Mouse (Mus musculus) CH12.LX (cell line): ENCODE measurements around the gene Gm32742. TPM values are rescaled to one million over a fixed set of nuclear protein-coding genes. Genes with fewer than 3 reads are reported as not detected.

Experiments used
- DNase-seq: peaks from one replicate; pipeline ENCODE4 v3.0.0-alpha.2; 2013; ENCODE audit errors: extremely low read depth
- H3K27ac ChIP-seq: 2 replicates; pipeline ENCODE4 v1.5.1; 2012; ENCODE audit warnings: low read depth, mild to moderate bottlenecking, control low read depth, moderate library complexity; ENCODE audit not compliant: insufficient read depth
- H3K27me3 ChIP-seq: replicated peaks from 2 replicates; pipeline ENCODE3; 2012; ENCODE audit warnings: inconsistent platforms
- H3K36me3 ChIP-seq, 2 experiments: replicated peaks in 1 of 2; 2 replicates each; pipeline versions ENCODE3 to v1.6.1; 2012; ENCODE audit warnings: inconsistent platforms in 1 of 2, low read length in 1 of 2, mild to moderate bottlenecking in 1 of 2, mixed read lengths in 1 of 2, moderate library complexity in 1 of 2; ENCODE audit not compliant: control insufficient read depth in 1 of 2, insufficient read depth in 1 of 2
- H3K4me1 ChIP-seq, 2 experiments: 2 replicates each; pipeline ENCODE4 v1.6.1; 2012; ENCODE audit warnings: inconsistent platforms in 1 of 2, moderate library complexity in 1 of 2; ENCODE audit not compliant: insufficient read depth in 2 of 2, control insufficient read depth in 1 of 2
- H3K4me2 ChIP-seq: 2 replicates; pipeline ENCODE4 v1.6.1; 2012; ENCODE audit warnings: low read depth, mild to moderate bottlenecking, control low read depth; ENCODE audit not compliant: poor library complexity, insufficient read depth, severe bottlenecking
- H3K4me3 ChIP-seq, 3 experiments: fragments of 150-350 bp in 1 of 3; sonication (generic) in 1 of 3; replicated peaks in 1 of 3; 2 replicates each; pipeline versions ENCODE3 to v1.5.1; 2011 to 2012; ENCODE audit warnings: low read depth in 2 of 3, low read length in 2 of 3, mild to moderate bottlenecking in 2 of 3, moderate library complexity in 2 of 3, control low read depth in 1 of 3, improper control_type of control experiment in 1 of 3, inconsistent platforms in 1 of 3, mixed read lengths in 1 of 3; ENCODE audit not compliant: poor library complexity in 1 of 3
- H3K79me2 ChIP-seq: replicated peaks from 2 replicates; pipeline ENCODE4 v1.6.1; 2012; ENCODE audit warnings: mild to moderate bottlenecking, moderate library complexity; ENCODE audit not compliant: control insufficient read depth, poor library complexity, insufficient read depth, severe bottlenecking; ENCODE audit errors: extremely low read depth
- H3K9ac ChIP-seq: 2 replicates; pipeline ENCODE4 v1.6.1; 2012; ENCODE audit warnings: low read depth, mild to moderate bottlenecking, control low read depth, moderate library complexity; ENCODE audit not compliant: insufficient read depth
- H3K9me3 ChIP-seq: replicated peaks from 2 replicates; pipeline ENCODE3; 2012; ENCODE audit warnings: low read length, inconsistent platforms, mixed read lengths
- BHLHE40 ChIP-seq: IDR thresholded peaks from 2 replicates; pipeline ENCODE4 v1.6.1; 2011; ENCODE audit warnings: mild to moderate bottlenecking, low read depth, low read length, improper control_type of control experiment
- CHD2 ChIP-seq: IDR thresholded peaks from 2 replicates; pipeline ENCODE4 v1.6.1; 2011; ENCODE audit warnings: low read length, improper control_type of control experiment
- CTCF ChIP-seq, 2 experiments: IDR thresholded peaks in 1 of 2; conservative IDR thresholded peaks in 1 of 2; 2 replicates each; pipeline ENCODE4 v1.5.1; 2011 to 2012; ENCODE audit warnings: low read depth in 2 of 2, low read length in 2 of 2, improper control_type of control experiment in 1 of 2, inconsistent platforms in 1 of 2, mild to moderate bottlenecking in 1 of 2, moderate library complexity in 1 of 2
- E2F4 ChIP-seq: IDR thresholded peaks from 2 replicates; pipeline ENCODE4 v1.6.1; 2011; ENCODE audit warnings: low read depth, low read length, improper control_type of control experiment; ENCODE audit not compliant: insufficient replicate concordance
- ELF1 ChIP-seq: IDR thresholded peaks from 2 replicates; pipeline ENCODE4 v1.6.1; 2014; ENCODE audit warnings: low read depth, mild to moderate bottlenecking, inconsistent platforms, low read length, improper control_type of control experiment
- ETS1 ChIP-seq: conservative IDR thresholded peaks from 2 replicates; pipeline ENCODE4 v1.6.1; 2012; ENCODE audit warnings: low read depth, mild to moderate bottlenecking, inconsistent platforms, low read length, improper control_type of control experiment, moderate library complexity
- IRF4 ChIP-seq: IDR thresholded peaks from 2 replicates; pipeline ENCODE4 v1.6.1; 2014; ENCODE audit warnings: low read depth, mild to moderate bottlenecking, inconsistent platforms, low read length, improper control_type of control experiment
- JUN ChIP-seq: IDR thresholded peaks from 2 replicates; pipeline ENCODE4 v1.6.1; 2011; ENCODE audit warnings: low read depth, mild to moderate bottlenecking, low read length, improper control_type of control experiment, moderate library complexity; ENCODE audit not compliant: insufficient read depth
- JUND ChIP-seq: conservative IDR thresholded peaks from 2 replicates; pipeline ENCODE4 v1.6.1; 2011; ENCODE audit warnings: low read depth, low read length, improper control_type of control experiment
- MAFK ChIP-seq: IDR thresholded peaks from 2 replicates; pipeline ENCODE4 v1.6.1; 2011; ENCODE audit warnings: low read length, improper control_type of control experiment; ENCODE audit not compliant: insufficient replicate concordance
- MAX ChIP-seq: IDR thresholded peaks from 2 replicates; pipeline ENCODE4 v1.6.1; 2011; ENCODE audit warnings: low read length, improper control_type of control experiment
- MAZ ChIP-seq: IDR thresholded peaks from 2 replicates; pipeline ENCODE4 v1.6.1; 2012; ENCODE audit warnings: low read depth, mild to moderate bottlenecking, inconsistent platforms, low read length, improper control_type of control experiment, moderate library complexity
- MEF2A ChIP-seq: IDR thresholded peaks from 2 replicates; pipeline ENCODE4 v1.6.1; 2014; ENCODE audit warnings: low read depth, mild to moderate bottlenecking, inconsistent platforms, low read length, improper control_type of control experiment, borderline replicate concordance
- MXI1 ChIP-seq: IDR thresholded peaks from 2 replicates; pipeline ENCODE4 v1.6.1; 2011; ENCODE audit warnings: mild to moderate bottlenecking, low read depth, low read length, improper control_type of control experiment
- MYC ChIP-seq: IDR thresholded peaks from 2 replicates; pipeline ENCODE4 v1.6.1; 2011; ENCODE audit warnings: low read depth, mild to moderate bottlenecking, improper control_type of control experiment, low read length
- NELFE ChIP-seq: IDR thresholded peaks from 2 replicates; pipeline ENCODE4 v1.6.1; 2011; ENCODE audit warnings: low read depth, low read length, improper control_type of control experiment
- NRF1 ChIP-seq: IDR thresholded peaks from 2 replicates; pipeline ENCODE4 v1.6.1; 2014; ENCODE audit warnings: low read depth, mild to moderate bottlenecking, inconsistent platforms, low read length, improper control_type of control experiment, moderate library complexity
- PAX5 ChIP-seq: IDR thresholded peaks from 2 replicates; pipeline ENCODE4 v1.6.1; 2012; ENCODE audit warnings: low read length, inconsistent platforms, mixed read lengths
- POLR2A ChIP-seq: IDR thresholded peaks from 2 replicates; pipeline ENCODE4 v1.6.1; 2011; ENCODE audit warnings: low read depth, mild to moderate bottlenecking, improper control_type of control experiment, low read length
- RAD21 ChIP-seq: IDR thresholded peaks from 2 replicates; pipeline ENCODE4 v1.6.1; 2011; ENCODE audit warnings: low read depth, mild to moderate bottlenecking, low read length, improper control_type of control experiment, moderate library complexity
- RCOR1 ChIP-seq: conservative IDR thresholded peaks from 2 replicates; pipeline ENCODE4 v1.6.1; 2012; ENCODE audit warnings: low read depth, mild to moderate bottlenecking, inconsistent platforms, low read length, improper control_type of control experiment
- SIN3A ChIP-seq: IDR thresholded peaks from 2 replicates; pipeline ENCODE4 v1.6.1; 2012; ENCODE audit warnings: low read length, improper control_type of control experiment, inconsistent platforms
- SMC3 ChIP-seq: IDR thresholded peaks from 2 replicates; pipeline ENCODE4 v1.6.1; 2011; ENCODE audit warnings: low read depth, low read length, improper control_type of control experiment
- TBP ChIP-seq: conservative IDR thresholded peaks from 2 replicates; pipeline ENCODE4 v1.6.1; 2011; ENCODE audit warnings: low read depth, low read length, improper control_type of control experiment
- TCF12 ChIP-seq: IDR thresholded peaks from 2 replicates; pipeline ENCODE4 v1.6.1; 2014; ENCODE audit warnings: low read depth, mild to moderate bottlenecking, inconsistent platforms, low read length, improper control_type of control experiment
- USF1 ChIP-seq: IDR thresholded peaks from 2 replicates; pipeline ENCODE4 v1.6.1; 2014; ENCODE audit warnings: low read depth, mild to moderate bottlenecking, inconsistent platforms, low read length, improper control_type of control experiment
- ZC3H11A ChIP-seq: IDR thresholded peaks from 2 replicates; pipeline ENCODE4 v1.6.1; 2012; ENCODE audit warnings: low read depth, mild to moderate bottlenecking, inconsistent platforms, low read length, improper control_type of control experiment
- ZMIZ1 ChIP-seq: IDR thresholded peaks from 2 replicates; pipeline ENCODE4 v1.6.1; 2012; ENCODE audit warnings: low read depth, mild to moderate bottlenecking, inconsistent platforms, low read length, improper control_type of control experiment
- ZNF384 ChIP-seq: IDR thresholded peaks from 2 replicates; pipeline ENCODE4 v1.6.1; 2012; ENCODE audit warnings: low read depth, low read length, improper control_type of control experiment, inconsistent platforms
- dilution Hi-C: fragments of 300-500 bp; cut with MboI; formaldehyde crosslinking; loops from 2 replicates; pipeline ENCODE4 v1.14.3; 2020; ENCODE audit warnings: low sequenced_read_pairs; ENCODE audit not compliant: extremely low pct_unique_long_range_greater_than_20kb, extremely low pct_ligation_motif_present
- in situ Hi-C: fragments of 300-500 bp; cut with MboI; formaldehyde crosslinking; loops from 3 replicates; pipeline ENCODE4 v1.14.3; 2019; ENCODE audit warnings: low sequenced_read_pairs, low pct_ligation_motif_present, low pct_unique_long_range_greater_than_20kb, mixed read lengths
- polyA plus RNA-seq: library from polyadenylated mRNA; unstranded; fragments of >175 nt; gene quantifications from 2 replicates; pipeline ENCODE4 v1.2.1, GENCODE M21; 2012; ENCODE audit warnings: low read depth; ENCODE audit not compliant: insufficient read length
- total RNA-seq, 2 experiments: library from RNA; depleted of rRNA; stranded (reverse); fragments of 300-350 nt in 1 of 2; fragments of >200 nt in 1 of 2; gene quantifications; 2 replicates each; pipeline ENCODE4 v1.2.3; 2012 to 2014

The Gm32742 gene
- total and polyA plus RNA-seq, 3 experiments: 0.23 to 0.77 (median 0.42) TPM

GRCm38 (mm10) chr9:51163989-51164388 is 1.3 kb downstream of the Gm32742 start:
- Histone ChIP-seq H3K4me3 (no peak overlapping the region), H3K27ac (no peak overlapping the region), H3K4me1 (peaks cover 28 to 56% of the 10 kb centered on the region in 2 experiments), H3K9me3 (no peaks in the 10 kb centered on the region), H3K27me3 (no peaks in the 10 kb centered on the region), H3K79me2 (no peaks in the 10 kb centered on the region), H3K9ac (no peak overlapping the region), H3K36me3 (no peaks in the 10 kb centered on the region), H3K4me2 (no peak overlapping the region)
- peak; percentile 17; the same call in 1 of the 2 replicates for TF ChIP-seq TCF12
- peak in 1 of 2 experiments; percentile 25; a peak in 1 of 4 replicates for TF ChIP-seq CTCF (conservative IDR thresholded peaks at IDR 0.05 in 1 of 2, IDR thresholded peaks at IDR 0.05 in 1 of 2; ENCODE audit: low read depth in 2 of 2, low read length in 2 of 2)
- TF ChIP-seq MYC: no peak
- no peak for TF ChIP-seq ZNF384
- TF ChIP-seq MXI1: no peak
- TF ChIP-seq MAX: no peak
- peak; percentile 44 for TF ChIP-seq SMC3
- peak; percentile 15 for TF ChIP-seq RAD21
- TF ChIP-seq ETS1: 0 out of 2 replicates have a peak, but pooled peaks have one; percentile 9
- in situ Hi-C loops: loop anchor here (25.0 kb wide), 2 partner anchors 598 to 748 kb away; partner anchors contain the start of gene Arhgap20
- DNase-seq: no peak
- dilution Hi-C loops: no loop called here

- H3K27ac ChIP-seq: no peak overlapping the region
- dilution Hi-C loops: no loop called here
- in situ Hi-C loops: loop anchor here (25.0 kb wide), 2 partner anchors 600 to 750 kb away; partner anchors contain the start of gene Arhgap20
- no peak overlapping the region for H3K4me2 ChIP-seq
- no peaks in the 10 kb centered on the region for H3K79me2 ChIP-seq
- no peaks in the 10 kb centered on the region for H3K27me3 ChIP-seq
- peak; percentile 87 for DNase-seq
- no peaks in the 10 kb centered on the region for H3K9me3 ChIP-seq
- peaks cover 0 to 4% of the 10 kb centered on the region in 2 experiments for H3K36me3 ChIP-seq
- H3K4me1 ChIP-seq: peaks cover 22 to 50% of the 10 kb centered on the region in 2 experiments
- H3K9ac ChIP-seq: no peak overlapping the region
- no peak overlapping the region for H3K4me3 ChIP-seq
- TF ChIP-seq MXI1 (peak; percentile 38; the same call in 1 of the 2 replicates), RCOR1 (peak; percentile 64; the same call in 1 of the 2 replicates), MAZ (peak; percentile 81), CHD2 (0 out of 2 replicates have a peak, but pooled peaks have one; percentile 30), TCF12 (0 out of 2 replicates have a peak, but pooled peaks have one; percentile 41), NELFE (no peak), SIN3A (no peak), ELF1 (peak; percentile 28; the same call in 1 of the 2 replicates), BHLHE40 (peak; percentile 49), SMC3 (peak; percentile 97), ZMIZ1 (no peak), CTCF (conservative IDR thresholded peaks at IDR 0.05 in 1 of 2, IDR thresholded peaks at IDR 0.05 in 1 of 2; ENCODE audit: low read depth in 2 of 2, low read length in 2 of 2) (peak; percentile 50 to 95), ETS1 (no peak), ZC3H11A (peak; percentile 91), IRF4 (peak; percentile 65; the same call in 1 of the 2 replicates), E2F4 (no peak), JUN (no peak), MEF2A (0 out of 2 replicates have a peak, but pooled peaks have one; percentile 45), MAFK (peak; percentile 35; the same call in 1 of the 2 replicates), USF1 (no peak), PAX5 (no peak), MYC (peak; percentile 64; the same call in 1 of the 2 replicates), JUND (peak; percentile 39), TBP (no peak), MAX (peak; percentile 54), NRF1 (no peak), POLR2A (no peak), RAD21 (peak; percentile 94)
Observed at GRCm38 (mm10) chr9:51161771-51162388, 3.4 kb downstream of the Gm32742 start.
